In the genomic region with DNA sequence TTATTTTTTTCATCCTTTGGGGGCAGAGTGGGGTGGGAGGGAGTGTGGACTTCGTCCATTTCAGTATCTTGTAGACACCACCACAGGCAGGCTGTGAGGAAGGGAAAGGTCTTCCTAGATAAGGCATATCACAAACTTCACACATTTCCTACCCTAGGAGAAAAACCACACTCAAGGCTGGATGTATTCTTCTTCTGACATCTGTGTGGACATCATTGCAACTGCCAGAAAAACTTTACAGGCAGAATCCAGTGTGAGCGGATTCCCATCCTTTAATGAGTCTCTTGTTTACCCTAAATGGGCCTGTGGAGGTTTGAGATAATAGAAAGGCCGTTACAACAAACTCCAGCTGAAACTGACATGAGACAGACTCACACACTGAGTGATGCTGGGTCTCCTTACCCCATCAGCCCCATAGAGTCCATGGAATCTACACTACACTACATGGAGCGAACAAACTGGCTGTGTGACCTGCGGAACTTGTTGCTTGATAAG, we compare ENCODE assay signal across 16 mouse cellular contexts. TPM values are rescaled to one million over a fixed set of nuclear protein-coding genes. Genes with fewer than 3 reads are reported as not detected.
DNase-seq lines count a peak whose midpoint lies in the region; ATAC-seq and TF ChIP-seq lines count a peak whose summit lies in the region.
"Had no signal": no experiment of that assay in that cellular context is flagged by ENCODE, and none has a peak within 500 bp of the region (broad histone marks: within the 10 kb centered on the region; RNA-seq: fewer than 3 reads in every experiment).

No protein-coding gene starts in this region.

- H3K9me3 ChIP-seq in kidney, embryonic 15.5 days (replicated peaks) = no peaks in the 10 kb centered on the region
- no peaks in the 10 kb centered on the region for H3K9me3 ChIP-seq in liver, embryonic 12.5 days (replicated peaks)
- H3K9me3 ChIP-seq: limb, embryonic 12.5 days; neural tube, embryonic 13.5 days had no signal

- no peak overlapping the region for H3K27ac ChIP-seq in kidney, embryonic 15.5 days
- H3K27ac ChIP-seq in kidney, adult 2 months (ENCODE audit: insufficient read depth, low read depth, low read length) = no peak overlapping the region
- H3K27ac ChIP-seq in liver, embryonic 12.5 days = peak overlapping the region; percentile 96
- H3K27ac ChIP-seq: gastrocnemius, adult 2 months; limb, embryonic 12.5 days; neural tube, embryonic 13.5 days had no signal

- TF ChIP-seq CTCF in kidney, adult 2 months (conservative IDR thresholded peaks at IDR 0.05; ENCODE audit: insufficient read depth, insufficient read length, low read depth, low read length) = no peak

- H3K4me3 ChIP-seq in kidney, embryonic 15.5 days (replicated peaks) = no peak overlapping the region
- no peak overlapping the region for H3K4me3 ChIP-seq in kidney, adult 2 months (ENCODE audit: insufficient read depth, low read depth, low read length)
- peak overlapping the region; percentile 74 for H3K4me3 ChIP-seq in liver, embryonic 12.5 days
- H3K4me3 ChIP-seq: gastrocnemius, adult 2 months had no signal

- TF ChIP-seq POLR2A in kidney, adult 2 months (IDR thresholded peaks at IDR 0.05; ENCODE audit: low read depth, low read length) = no peak

- 0 out of 2 replicates have a peak, but pooled peaks have one; percentile 22 for ATAC-seq in kidney, embryonic 15.5 days (replicated peaks; ENCODE audit: low FRiP score)
- ATAC-seq in liver, embryonic 12.5 days = peak; percentile 89

- H3K27me3 ChIP-seq in kidney, embryonic 15.5 days = peaks cover 10% of the 10 kb centered on the region; the same call in 1 of the 2 replicates
- H3K27me3 ChIP-seq in kidney, adult 2 months (replicated peaks; ENCODE audit: control insufficient read depth, insufficient read depth, low read length) = no peaks in the 10 kb centered on the region
- no peaks in the 10 kb centered on the region for H3K27me3 ChIP-seq in liver, embryonic 12.5 days (replicated peaks)
- H3K27me3 ChIP-seq: CH12.LX had no signal

- H3K9ac ChIP-seq in kidney, embryonic 15.5 days = no peak overlapping the region
- H3K9ac ChIP-seq in liver, embryonic 12.5 days = peak overlapping the region; percentile 98
- H3K9ac ChIP-seq: limb, embryonic 12.5 days had no signal

- no peaks in the 10 kb centered on the region for H3K36me3 ChIP-seq in kidney, embryonic 15.5 days
- H3K36me3 ChIP-seq in kidney, adult 2 months (ENCODE audit: control insufficient read depth, insufficient read depth, low read length) = no peaks in the 10 kb centered on the region
- H3K36me3 ChIP-seq in liver, embryonic 12.5 days = peaks cover 42% of the 10 kb centered on the region
- H3K36me3 ChIP-seq: limb, embryonic 12.5 days had no signal

- H3K4me1 ChIP-seq in kidney, embryonic 15.5 days = peaks cover 11% of the 10 kb centered on the region; the same call in 1 of the 2 replicates
- H3K4me1 ChIP-seq in kidney, adult 2 months (ENCODE audit: control insufficient read depth, insufficient read depth, low read length) = 0 out of 2 replicates have a peak, but pooled peaks cover 3% of the 10 kb centered on the region
- H3K4me1 ChIP-seq in liver, embryonic 12.5 days = peaks cover 68% of the 10 kb centered on the region

- no peak overlapping the region for H3K4me2 ChIP-seq in kidney, embryonic 15.5 days
- peak overlapping the region; percentile 72 for H3K4me2 ChIP-seq in liver, embryonic 12.5 days

- DNase-seq in kidney, adult 2 months = no peak
- DNase-seq in c-Kit-positive CD71-negative TER-119-negative erythroid progenitor cells, embryonic 14.5 days (ENCODE audit: low read depth) = peak; percentile 45
- peak; percentile 46 to 47 for DNase-seq in spleen, postnatal 10 days (ENCODE audit: low spot score in 2 of 2)
- no peak for DNase-seq in urinary bladder, postnatal 25 days (ENCODE audit: low spot score)
- no peak for DNase-seq in cerebellum, adult 8-10 months
- no peak for DNase-seq in layer of hippocampus, adult 11-12 months (ENCODE audit: low spot score)
- DNase-seq: adrenal gland, postnatal 36 days; cerebellum, adult 9-10 months; gastrocnemius, adult 2 months; kidney, postnatal 10 days; lung, postnatal 36 days had no signal

- WGBS in kidney, embryonic 15.5 days = 84% methylated on average over 5 of the region's 5 CpGs
- WGBS in kidney, adult 2 months = 89% methylated on average over 5 of the region's 5 CpGs
- 13% methylated on average over 5 of the region's 5 CpGs for WGBS in liver, embryonic 12.5 days (ENCODE audit: insufficient replicate concordance)

RNA-seq across cellular contexts. Expression of gene Mfsd2b, which starts 1.1 kb away (rescaled TPM):
- 1.3 TPM in 2 replicates for polyA plus RNA-seq in kidney, embryonic 15.5 days (2015; fragmentation: Nextera tagmentation; extraction: Ambion mirVana)
- 1.7 and 2.3 TPM in 2 replicates for polyA plus RNA-seq in kidney, adult 2 months (2012; rRNA removed)
- 94.8 TPM in 2 replicates for polyA plus RNA-seq in liver, embryonic 12.5 days (2016; fragmentation: Nextera tagmentation; extraction: Ambion mirVana)

RNA-seq across cellular contexts. Expression of gene Wdcp, which starts 29.9 kb away (rescaled TPM):
- polyA plus RNA-seq in kidney, embryonic 15.5 days (2015; fragmentation: Nextera tagmentation; extraction: Ambion mirVana) = 19.4 and 19.5 TPM in 2 replicates
- 6.4 and 7.7 TPM in 2 replicates for polyA plus RNA-seq in kidney, adult 2 months (2012; rRNA removed)
- 19.9 and 21.0 TPM in 2 replicates for polyA plus RNA-seq in liver, embryonic 12.5 days (2016; fragmentation: Nextera tagmentation; extraction: Ambion mirVana)

RNA-seq across cellular contexts. Expression of gene Fkbp1b, which starts 31.6 kb away (rescaled TPM):
- polyA plus RNA-seq in kidney, embryonic 15.5 days (2015; fragmentation: Nextera tagmentation; extraction: Ambion mirVana) = 8.9 and 9.0 TPM in 2 replicates
- polyA plus RNA-seq in kidney, adult 2 months (2012; rRNA removed) = 2.1 and 4.8 TPM in 2 replicates
- polyA plus RNA-seq in liver, embryonic 12.5 days (2016; fragmentation: Nextera tagmentation; extraction: Ambion mirVana) = 5.0 and 5.2 TPM in 2 replicates

RNA-seq across cellular contexts. Expression of gene Ubxn2a, which starts 34.5 kb away (rescaled TPM):
- polyA plus RNA-seq in kidney, embryonic 15.5 days (2015; fragmentation: Nextera tagmentation; extraction: Ambion mirVana) = 28.4 and 28.7 TPM in 2 replicates
- polyA plus RNA-seq in kidney, adult 2 months (2012; rRNA removed) = 9.8 and 10.9 TPM in 2 replicates
- polyA plus RNA-seq in liver, embryonic 12.5 days (2016; fragmentation: Nextera tagmentation; extraction: Ambion mirVana) = 48.0 and 50.9 TPM in 2 replicates

RNA-seq across cellular contexts. Expression of gene Atad2b, which starts 44.1 kb away (rescaled TPM):
- 10.5 and 10.8 TPM in 2 replicates for polyA plus RNA-seq in kidney, embryonic 15.5 days (2015; fragmentation: Nextera tagmentation; extraction: Ambion mirVana)
- 5.6 and 6.2 TPM in 2 replicates for polyA plus RNA-seq in kidney, adult 2 months (2012; rRNA removed)
- polyA plus RNA-seq in liver, embryonic 12.5 days (2016; fragmentation: Nextera tagmentation; extraction: Ambion mirVana) = 12.8 and 15.2 TPM in 2 replicates

Comparison
In these comparisons a context has a peak if more than half of its experiments do, and no peak if none do; other contexts are left out.
1. DNase-seq: peak in c-Kit-positive CD71-negative TER-119-negative erythroid progenitor cells, embryonic 14.5 days (single experiment) and spleen, postnatal 10 days (2 of 2); none in kidney, adult 2 months (single experiment), urinary bladder, postnatal 25 days (single experiment), cerebellum, adult 8-10 months (single experiment) and layer of hippocampus, adult 11-12 months (single experiment).
2. RNA of gene Mfsd2b, which starts 1.1 kb away (polyA plus RNA-seq): 94.8 TPM in liver, embryonic 12.5 days; 1.7 to 2.3 TPM in kidney, adult 2 months and 1.3 TPM in kidney, embryonic 15.5 days; every median in the first group is over 10 times any median in the second.